Mouse (Mus musculus) embryonic facial prominence, embryonic 15.5 days (tissue): ENCODE measurements at regions not wholly inside any gene's neighbourhood (a gene's known extent, or its start where the extent isn't known, plus 50 kb on each side); places are given as distances from the start of the nearest gene placed in this dataset.
A peak's percentile ranks its signal among the peaks of the same experiment; 100 is the strongest.

ENCODE experiments used
- ATAC-seq: fragments of 200-750 bp; cut with Nextera tagmentation; 2 replicates; pipeline ENCODE4 v1.8.0; 2017; ENCODE audit warnings: low read depth, moderate TSS enrichment; ENCODE audit not compliant: insufficient number of reproducible peaks, low FRiP score, low TSS enrichment
- H3K27ac ChIP-seq: fragments of 300-500 bp; sonication (generic); replicated peaks from 2 replicates; pipeline ENCODE4 v1.5.1; 2015; ENCODE audit warnings: mild to moderate bottlenecking, inconsistent platforms
- H3K27me3 ChIP-seq: fragments of 300-500 bp; sonication (generic); 2 replicates; pipeline ENCODE4 v1.6.1; 2015; ENCODE audit warnings: inconsistent platforms
- H3K36me3 ChIP-seq: fragments of 300-500 bp; sonication (generic); 2 replicates; pipeline ENCODE4 v1.6.1; 2015; ENCODE audit warnings: mild to moderate bottlenecking, inconsistent platforms
- H3K4me1 ChIP-seq: fragments of 300-500 bp; sonication (generic); 2 replicates; pipeline ENCODE4 v1.6.1; 2015; ENCODE audit warnings: inconsistent platforms
- H3K4me2 ChIP-seq: fragments of 300-500 bp; sonication (generic); replicated peaks from 2 replicates; pipeline ENCODE4 v1.6.1; 2015; ENCODE audit warnings: mild to moderate bottlenecking, inconsistent platforms
- H3K4me3 ChIP-seq: fragments of 300-500 bp; sonication (generic); replicated peaks from 2 replicates; pipeline ENCODE4 v1.5.1; 2015; ENCODE audit warnings: mild to moderate bottlenecking, inconsistent platforms
- H3K9ac ChIP-seq: fragments of 300-500 bp; sonication (generic); 2 replicates; pipeline ENCODE4 v1.6.1; 2015; ENCODE audit warnings: inconsistent platforms
- H3K9me3 ChIP-seq: fragments of 300-500 bp; sonication (generic); replicated peaks from 2 replicates; pipeline ENCODE4 v1.6.1; 2016; ENCODE audit warnings: inconsistent platforms
- WGBS: fragments of 180-500 bp; shearing (Covaris S2); methylation state at CpG from one replicate; pipeline ENCODE4 v1.1.7; 2015; 5-methylcytosine and 5-hydroxymethylcytosine counted together

DNA sequence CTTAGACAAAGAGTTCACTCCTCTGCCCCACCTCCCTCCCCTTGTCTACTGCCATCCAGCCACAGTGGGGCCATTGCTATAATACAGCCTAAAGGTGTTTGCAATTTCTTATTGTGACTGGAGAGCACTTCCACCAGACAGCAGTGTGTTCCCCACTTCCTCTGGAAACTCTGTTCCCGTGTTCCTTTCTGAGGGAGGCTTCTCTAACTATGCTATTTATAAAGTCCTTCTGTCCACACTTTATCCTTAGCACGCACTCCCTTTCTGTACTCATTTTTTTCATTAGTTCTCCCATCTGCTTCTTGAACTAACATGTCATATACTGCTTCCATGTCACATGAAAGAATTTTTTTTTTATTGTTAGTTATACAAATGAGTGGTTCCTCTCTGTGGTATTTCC, 52.0 kb upstream of the 4930432M17Rik start:
- WGBS: 45% methylated on average over 2 of the region's 2 CpGs
- no peak for ATAC-seq

DNA sequence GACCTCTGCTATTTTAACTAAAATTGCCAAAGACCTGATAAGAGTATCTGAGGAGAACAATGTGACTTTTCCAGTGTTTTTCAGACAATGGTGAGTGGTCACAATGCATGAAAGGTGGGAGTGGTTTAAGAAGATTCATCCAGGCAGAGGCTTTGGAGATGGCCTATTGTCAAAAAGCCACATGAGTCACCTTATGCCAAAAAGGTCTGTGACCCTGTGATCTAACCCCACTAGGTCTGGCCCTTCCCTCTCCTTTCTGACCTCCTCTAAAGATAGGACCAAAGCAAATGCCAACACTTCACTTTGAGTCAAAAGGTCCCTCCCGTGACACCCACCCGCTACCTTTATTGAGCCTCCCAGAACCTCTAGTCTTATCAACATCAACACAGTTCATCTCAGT, 52.4 kb upstream of the 4930432M17Rik start:
- WGBS: 89% methylated on average over 2 of the region's 2 CpGs
- no peaks in the 10 kb centered on the region for H3K36me3 ChIP-seq
- no peaks in the 10 kb centered on the region for H3K27me3 ChIP-seq
- H3K27ac ChIP-seq: no peak overlapping the region
- no peaks in the 10 kb centered on the region for H3K9me3 ChIP-seq
- H3K4me1 ChIP-seq: no peaks in the 10 kb centered on the region
- H3K9ac ChIP-seq: no peak overlapping the region
- H3K4me3 ChIP-seq: no peak overlapping the region
- ATAC-seq: no peak
- no peak overlapping the region for H3K4me2 ChIP-seq

More for the DNA sequence above, 52.0 kb upstream of the 4930432M17Rik start:
- no peak overlapping the region for H3K4me3 ChIP-seq
- H3K4me2 ChIP-seq: no peak overlapping the region
- no peaks in the 10 kb centered on the region for H3K36me3 ChIP-seq
- no peak overlapping the region for H3K27ac ChIP-seq
- H3K4me1 ChIP-seq: no peaks in the 10 kb centered on the region
- H3K9me3 ChIP-seq: no peaks in the 10 kb centered on the region
- H3K9ac ChIP-seq: no peak overlapping the region
- H3K27me3 ChIP-seq: no peaks in the 10 kb centered on the region

DNA sequence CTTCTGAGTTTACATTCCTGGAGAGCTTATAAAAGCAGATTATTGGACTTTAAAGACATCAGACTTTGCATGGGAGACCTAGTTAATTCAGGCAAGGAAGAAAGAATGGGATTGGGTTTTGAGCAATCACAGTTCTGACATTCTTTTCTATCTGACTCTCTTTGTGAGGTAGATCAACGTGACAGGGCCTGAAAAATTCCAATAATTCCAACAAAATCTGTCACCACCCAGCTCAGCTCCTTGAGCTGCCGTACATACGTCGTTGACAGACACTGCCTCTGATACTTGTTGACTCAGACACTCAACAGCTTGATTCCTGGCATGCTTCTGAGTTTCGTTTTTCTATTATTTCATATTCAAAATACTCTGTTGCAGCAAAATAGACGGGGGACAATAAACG, 53.2 kb upstream of the 4930432M17Rik start:
- Histone ChIP-seq H3K36me3 (no peaks in the 10 kb centered on the region), H3K4me3 (no peak overlapping the region), H3K4me1 (no peaks in the 10 kb centered on the region), H3K27me3 (no peaks in the 10 kb centered on the region), H3K27ac (no peak overlapping the region), H3K4me2 (no peak overlapping the region), H3K9me3 (no peaks in the 10 kb centered on the region), H3K9ac (no peak overlapping the region)
- ATAC-seq: no peak
- WGBS: 39% methylated on average over 7 of the region's 7 CpGs

DNA sequence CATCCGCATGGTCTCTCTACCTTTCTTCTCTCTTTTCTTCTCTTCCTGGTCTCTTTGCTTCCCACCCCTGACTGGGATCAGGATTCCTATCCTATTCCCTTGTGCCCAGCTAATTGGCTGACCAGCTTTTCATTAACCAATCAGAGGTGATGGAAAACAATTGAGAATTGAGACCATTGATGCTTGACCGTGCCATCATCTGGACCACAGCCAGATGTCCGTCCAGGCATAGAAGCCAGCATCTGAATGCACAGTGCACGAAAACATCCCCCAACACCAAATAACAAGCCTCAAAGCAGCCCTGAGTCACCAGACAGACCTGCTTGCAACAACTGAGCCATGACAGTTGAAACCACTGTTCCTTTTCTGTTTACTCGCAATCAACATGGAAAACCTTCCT, 54.5 kb upstream of the 4930432M17Rik start:
- Histone ChIP-seq H3K4me1 (no peaks in the 10 kb centered on the region), H3K27ac (no peak overlapping the region), H3K36me3 (no peaks in the 10 kb centered on the region), H3K9ac (no peak overlapping the region), H3K9me3 (no peaks in the 10 kb centered on the region), H3K4me3 (no peak overlapping the region), H3K4me2 (no peak overlapping the region), H3K27me3 (no peaks in the 10 kb centered on the region)
- no peak for ATAC-seq
- WGBS: 83% methylated on average over 5 of the region's 5 CpGs

DNA sequence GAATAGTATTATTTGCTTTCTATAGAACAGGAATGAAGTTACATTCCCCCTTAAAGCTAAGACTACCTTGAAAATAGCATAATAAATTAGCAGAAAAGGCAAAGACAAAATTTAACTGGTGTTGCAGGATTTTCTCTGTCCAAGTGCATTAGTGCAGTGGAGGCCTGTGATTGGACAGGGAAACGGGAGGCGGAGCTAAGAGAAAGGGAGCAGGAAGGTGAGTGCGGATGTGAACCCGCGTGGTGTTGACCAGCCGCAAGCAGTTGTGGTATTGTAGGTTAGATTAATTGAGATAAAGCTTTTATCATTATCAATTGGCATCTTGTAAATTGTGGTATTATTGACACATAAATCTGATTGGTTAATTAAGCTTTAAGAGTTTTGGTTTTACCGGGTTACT, 55.8 kb upstream of the 4930432M17Rik start:
- no peak overlapping the region for H3K4me2 ChIP-seq

DNA sequence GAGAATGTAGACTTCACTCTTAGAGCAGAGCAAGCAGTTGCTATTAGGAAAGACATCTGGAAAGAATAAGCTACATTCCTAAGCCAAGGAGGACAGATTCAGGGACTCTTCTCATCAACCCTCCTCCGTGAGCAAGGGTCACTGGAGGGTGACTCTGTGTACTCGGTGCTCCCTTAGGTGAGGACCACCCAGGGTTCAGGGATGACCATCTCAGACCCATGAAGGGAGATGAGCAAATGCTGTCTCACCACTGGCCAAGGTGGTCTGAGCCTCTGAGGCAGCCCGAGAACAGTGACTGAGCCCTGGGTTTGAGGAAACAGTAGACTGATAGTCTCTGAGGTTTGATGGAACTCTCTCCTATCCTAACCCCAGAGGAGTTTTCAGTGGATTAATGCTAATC, 57.3 kb upstream of the 4930432M17Rik start:
- WGBS: 36% methylated on average over 3 of the region's 3 CpGs
- Histone ChIP-seq H3K27me3 (no peaks in the 10 kb centered on the region), H3K9ac (no peak overlapping the region), H3K27ac (no peak overlapping the region), H3K36me3 (no peaks in the 10 kb centered on the region), H3K4me2 (no peak overlapping the region), H3K4me3 (no peak overlapping the region), H3K4me1 (no peaks in the 10 kb centered on the region), H3K9me3 (no peaks in the 10 kb centered on the region)
- no peak for ATAC-seq

More for the DNA sequence above, 55.8 kb upstream of the 4930432M17Rik start:
- Histone ChIP-seq H3K4me3 (no peak overlapping the region), H3K4me1 (no peaks in the 10 kb centered on the region), H3K9me3 (no peaks in the 10 kb centered on the region), H3K27me3 (no peaks in the 10 kb centered on the region), H3K9ac (no peak overlapping the region), H3K36me3 (no peaks in the 10 kb centered on the region), H3K27ac (no peak overlapping the region)
- no peak for ATAC-seq
- 78% methylated on average over 7 of the region's 7 CpGs for WGBS

DNA sequence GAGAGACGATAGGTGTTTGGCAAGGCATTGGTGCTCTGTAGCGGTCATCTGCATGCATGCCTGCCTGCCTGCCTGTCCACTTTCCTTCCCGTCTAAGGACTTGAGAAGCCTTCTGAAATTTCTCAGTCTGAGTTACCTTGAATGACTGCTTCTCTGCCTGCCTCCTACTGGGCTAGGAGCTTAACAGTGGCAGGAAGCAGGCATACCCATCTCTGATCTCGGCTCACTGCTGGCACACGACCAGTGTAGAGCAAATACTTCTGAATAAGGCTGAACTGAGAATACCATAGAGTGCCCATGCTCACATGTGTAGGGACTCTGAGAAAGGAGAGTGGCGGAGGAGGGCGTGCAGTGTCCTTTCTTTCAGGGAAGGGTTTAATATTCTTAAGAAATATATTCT, 60.7 kb upstream of the 4930432M17Rik start:
- Histone ChIP-seq H3K9ac (no peak overlapping the region), H3K9me3 (no peaks in the 10 kb centered on the region), H3K36me3 (no peaks in the 10 kb centered on the region), H3K4me3 (no peak overlapping the region), H3K4me2 (no peak overlapping the region), H3K27ac (no peak overlapping the region), H3K27me3 (no peaks in the 10 kb centered on the region), H3K4me1 (no peaks in the 10 kb centered on the region)
- no peak for ATAC-seq
- WGBS: 75% methylated on average over 7 of the region's 7 CpGs

DNA sequence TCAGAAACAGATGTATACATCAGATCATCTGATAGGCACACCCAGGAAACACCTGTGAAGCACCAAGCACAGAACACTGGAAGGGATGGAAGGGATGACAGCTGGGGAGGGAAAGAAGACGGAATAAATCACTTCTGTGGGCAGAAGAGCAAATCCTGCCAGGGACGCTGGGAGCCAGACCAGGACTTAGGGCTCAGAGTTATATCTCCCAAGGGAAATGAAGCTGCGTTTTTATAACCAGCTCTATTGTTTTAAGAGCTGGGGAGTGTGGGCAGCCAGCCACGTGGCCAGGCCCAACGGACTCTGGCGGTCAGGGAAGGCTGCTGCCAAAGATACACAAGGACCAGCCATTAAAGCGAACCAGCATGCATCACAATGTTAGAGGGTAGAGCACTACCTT, 61.5 kb upstream of the 4930432M17Rik start:
- Histone ChIP-seq H3K9ac (no peak overlapping the region), H3K4me3 (no peak overlapping the region), H3K9me3 (no peaks in the 10 kb centered on the region), H3K4me1 (no peaks in the 10 kb centered on the region), H3K4me2 (no peak overlapping the region), H3K36me3 (no peaks in the 10 kb centered on the region), H3K27ac (no peak overlapping the region), H3K27me3 (no peaks in the 10 kb centered on the region)
- ATAC-seq: no peak; the same call in 1 of the 2 replicates
- 52% methylated on average over 7 of the region's 7 CpGs for WGBS

DNA sequence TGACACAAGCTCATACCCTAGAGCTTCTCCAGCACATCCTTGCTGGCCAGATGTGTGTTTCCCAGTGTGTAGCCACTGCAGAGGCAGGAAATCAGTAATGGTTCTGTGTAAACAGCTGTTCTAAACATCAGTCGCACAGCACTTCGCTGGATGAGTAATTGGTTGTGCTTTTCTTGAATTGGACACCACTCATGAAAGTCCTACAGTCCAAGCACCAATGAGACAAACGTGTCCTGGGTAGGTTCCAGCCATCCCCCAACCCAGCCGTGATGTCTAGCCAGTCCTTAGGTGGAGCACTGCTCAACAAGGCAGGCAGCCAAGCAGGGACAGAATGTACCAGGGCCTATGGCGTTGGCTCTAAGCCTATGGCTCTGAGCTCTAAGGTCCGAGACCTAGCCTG, 65.8 kb upstream of the 4930432M17Rik start:
- Histone ChIP-seq H3K9ac (no peak overlapping the region), H3K9me3 (no peaks in the 10 kb centered on the region), H3K27ac (no peak overlapping the region), H3K4me1 (peaks cover 5% of the 10 kb centered on the region; the same call in 1 of the 2 replicates), H3K4me3 (no peak overlapping the region), H3K36me3 (no peaks in the 10 kb centered on the region), H3K4me2 (no peak overlapping the region), H3K27me3 (no peaks in the 10 kb centered on the region)
- ATAC-seq: no peak
- 64% methylated on average over 6 of the region's 6 CpGs for WGBS

DNA sequence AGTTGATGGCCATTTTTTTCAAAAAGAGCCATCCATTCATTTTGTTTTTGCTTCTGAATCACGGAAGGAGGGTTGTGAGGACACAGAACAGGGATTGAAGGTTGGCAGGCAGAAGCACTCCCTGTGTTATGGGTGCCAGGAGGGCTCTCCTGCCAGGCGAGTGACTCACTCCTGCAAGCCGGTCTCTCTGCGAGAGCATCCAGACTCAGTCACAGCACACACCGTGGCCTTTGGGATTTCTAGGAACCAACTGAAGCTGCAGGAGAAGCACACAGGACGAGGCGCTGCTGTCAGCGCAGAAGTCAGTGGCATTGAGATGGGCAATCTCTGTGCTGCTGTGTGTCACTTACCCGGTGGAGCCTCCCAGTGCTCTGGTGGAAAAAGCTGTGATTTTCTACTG, 66.5 kb upstream of the 4930432M17Rik start:
- Histone ChIP-seq H3K4me3 (no peak overlapping the region), H3K36me3 (no peaks in the 10 kb centered on the region), H3K9ac (no peak overlapping the region), H3K4me1 (peaks cover 5% of the 10 kb centered on the region; the same call in 1 of the 2 replicates), H3K9me3 (no peaks in the 10 kb centered on the region), H3K27me3 (no peaks in the 10 kb centered on the region), H3K4me2 (no peak overlapping the region), H3K27ac (no peak overlapping the region)
- ATAC-seq: no peak
- WGBS: 80% methylated on average over 9 of the region's 9 CpGs

DNA sequence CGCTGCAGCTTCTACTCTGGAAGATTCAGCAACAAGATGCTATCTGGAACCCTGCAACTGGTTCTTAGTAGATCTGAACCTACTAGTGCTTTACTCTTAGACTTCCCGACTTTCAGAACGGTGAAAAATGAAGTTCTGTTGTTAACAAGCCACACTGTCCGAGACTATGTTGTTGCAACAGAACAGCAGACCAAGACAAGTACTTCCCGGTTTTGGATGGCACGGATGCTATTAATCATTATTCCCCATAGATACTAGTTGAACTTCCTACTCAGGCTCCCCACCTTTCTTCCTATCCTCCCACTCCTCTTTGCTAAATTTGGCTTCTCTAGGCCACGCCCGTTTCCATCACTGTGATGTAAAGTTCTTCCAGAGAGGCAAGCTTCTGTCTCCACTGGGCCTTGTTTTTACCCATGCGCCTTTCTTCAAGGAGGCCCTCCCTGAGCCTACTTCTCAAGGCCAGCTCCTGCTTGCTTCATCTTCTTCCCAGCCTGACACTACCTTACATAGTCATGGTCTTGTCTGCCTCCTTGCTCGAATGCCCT, 67.7 kb upstream of the 4930432M17Rik start:
- Histone ChIP-seq H3K9ac (no peak overlapping the region), H3K4me2 (no peak overlapping the region), H3K9me3 (no peaks in the 10 kb centered on the region), H3K4me1 (peaks cover 5% of the 10 kb centered on the region; the same call in 1 of the 2 replicates), H3K36me3 (no peaks in the 10 kb centered on the region), H3K27me3 (no peaks in the 10 kb centered on the region), H3K4me3 (no peak overlapping the region), H3K27ac (no peak overlapping the region)
- ATAC-seq: no peak
- 85% methylated on average over 10 of the region's 10 CpGs for WGBS

DNA sequence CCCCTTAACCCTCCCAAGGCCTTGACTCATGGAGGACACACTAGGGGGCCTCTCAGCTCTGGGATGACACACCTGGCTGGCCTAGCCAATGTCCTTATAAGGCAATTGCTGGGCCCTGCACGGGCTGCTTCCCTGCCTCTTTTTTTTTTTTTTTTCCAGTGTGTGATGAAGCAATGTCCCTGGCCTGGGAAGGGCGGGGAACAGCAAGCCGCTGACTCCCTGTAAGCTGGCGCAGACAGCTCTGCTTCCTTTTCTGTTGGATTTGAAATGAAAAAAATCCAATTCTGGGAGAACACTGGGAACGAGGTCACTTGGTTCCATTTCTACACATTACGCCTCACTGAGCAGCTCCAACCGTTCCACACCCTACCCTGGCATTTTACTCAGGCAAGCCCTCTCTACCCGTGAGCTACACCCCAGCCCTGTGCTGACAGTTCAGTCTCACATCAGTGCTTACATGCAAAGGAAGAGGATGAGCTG, 68.4 kb upstream of the 4930432M17Rik start:
- Histone ChIP-seq H3K4me1 (peaks cover 5% of the 10 kb centered on the region; the same call in 1 of the 2 replicates), H3K9ac (no peak overlapping the region), H3K27me3 (no peaks in the 10 kb centered on the region), H3K4me3 (no peak overlapping the region), H3K27ac (0 out of 2 replicates have a peak overlapping the region, but pooled peaks have one; percentile 34), H3K36me3 (no peaks in the 10 kb centered on the region), H3K9me3 (no peaks in the 10 kb centered on the region), H3K4me2 (no peak overlapping the region)
- 55% methylated on average over 8 of the region's 8 CpGs for WGBS
- 0 out of 2 replicates have a peak, but pooled peaks have one; percentile 11 for ATAC-seq
